Mouse (Mus musculus): ENCODE data around the gene Vps13d. TPM values are rescaled to one million over a fixed set of nuclear protein-coding genes. Genes with fewer than 3 reads are reported as not detected.

Gene Vps13d
- polyA plus RNA-seq, 1 experiment from 2014 or later = 7.8 TPM

DNA sequence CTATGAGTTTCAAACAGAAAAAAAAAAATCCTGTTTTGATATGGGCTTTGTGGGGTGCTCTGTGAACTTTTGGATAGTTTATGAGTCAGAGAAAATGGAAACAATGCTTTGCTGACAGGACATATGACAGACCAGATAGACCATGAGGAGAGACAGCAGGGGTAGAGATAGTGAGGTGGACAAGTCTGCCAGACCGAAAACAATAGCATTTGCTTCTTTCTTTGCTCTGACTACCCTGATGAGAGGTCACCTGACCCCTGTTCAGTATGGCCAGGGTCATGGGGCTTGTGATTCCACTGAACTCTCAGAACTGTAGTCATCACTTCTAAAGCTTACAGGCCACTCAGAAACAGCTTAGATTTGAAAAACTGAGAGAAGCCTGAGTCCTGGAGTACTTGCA is 217.7 kb downstream of the Vps13d start:
- WGBS = 76% methylated on average over 1 of the region's 1 CpGs

DNA sequence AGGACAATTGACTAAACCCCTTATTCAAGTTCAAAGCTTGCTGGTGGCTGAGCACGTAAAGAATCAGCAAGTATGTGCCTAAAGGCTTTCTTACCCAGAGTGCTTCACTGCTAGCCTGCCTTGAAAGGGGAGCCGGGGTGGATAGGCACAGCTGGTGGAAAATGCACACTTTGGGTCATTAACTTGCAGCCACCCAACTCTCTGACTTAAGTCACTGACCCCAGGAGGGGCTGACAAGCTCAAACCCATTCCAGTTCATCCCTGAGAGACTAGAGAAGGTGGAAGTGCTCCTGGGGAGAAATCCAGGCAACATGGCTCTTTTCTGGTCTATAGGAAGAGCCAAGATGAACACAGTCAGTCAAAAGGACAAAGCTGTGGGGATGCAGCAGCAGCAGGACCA is 219.3 kb downstream of the Vps13d start:
- Histone ChIP-seq H3K27ac (replicated peaks) (no peak overlapping the region), H3K4me1 (no peaks in the 10 kb centered on the region), H3K4me2 (no peak overlapping the region), H3K9ac (replicated peaks) (no peak overlapping the region), H3K27me3 (replicated peaks) (no peaks in the 10 kb centered on the region), H3K36me3 (0 out of 2 replicates have a peak, but pooled peaks cover 8% of the 10 kb centered on the region), H3K4me3 (replicated peaks) (no peak overlapping the region), H3K9me3 (replicated peaks) (no peaks in the 10 kb centered on the region)
- 27% methylated on average over 2 of the region's 2 CpGs for WGBS
- no peak for ATAC-seq (ENCODE audit: low FRiP score)

More for the DNA sequence above, 217.7 kb downstream of the Vps13d start:
- Histone ChIP-seq H3K4me2 (no peak overlapping the region), H3K4me1 (no peaks in the 10 kb centered on the region), H3K36me3 (peaks cover 11% of the 10 kb centered on the region; the same call in 1 of the 2 replicates), H3K27me3 (replicated peaks) (no peaks in the 10 kb centered on the region), H3K9me3 (replicated peaks) (no peaks in the 10 kb centered on the region), H3K9ac (replicated peaks) (no peak overlapping the region), H3K27ac (replicated peaks) (no peak overlapping the region), H3K4me3 (replicated peaks) (no peak overlapping the region)
- no peak for ATAC-seq (ENCODE audit: low FRiP score)

DNA sequence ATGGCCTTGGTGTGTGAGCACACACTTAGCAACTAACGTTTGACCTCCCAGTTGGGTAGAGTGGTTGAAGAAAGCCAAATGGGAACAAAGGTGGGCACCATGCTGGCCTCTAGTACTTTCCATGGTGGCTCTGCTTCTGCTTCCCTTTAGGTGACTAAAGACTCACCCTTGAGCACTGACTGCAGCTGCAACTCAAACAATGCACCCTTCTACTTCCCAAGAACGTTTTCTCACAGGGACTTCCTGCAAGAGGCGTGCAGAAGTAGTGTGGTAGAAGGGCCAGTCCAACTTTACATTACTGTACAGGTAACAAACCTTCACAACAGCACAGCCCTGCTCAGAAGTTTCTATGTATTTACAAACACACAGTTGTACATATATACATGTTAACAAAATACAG is 220.3 kb downstream of the Vps13d start:
- ATAC-seq (ENCODE audit: low FRiP score) = no peak
- H3K27me3 ChIP-seq (replicated peaks) = no peaks in the 10 kb centered on the region
- no peak overlapping the region for H3K27ac ChIP-seq (replicated peaks)
- H3K4me2 ChIP-seq = no peak overlapping the region
- no peaks in the 10 kb centered on the region for H3K4me1 ChIP-seq
- peaks cover 14% of the 10 kb centered on the region; the same call in 1 of the 2 replicates for H3K36me3 ChIP-seq
- H3K9me3 ChIP-seq (replicated peaks) = no peaks in the 10 kb centered on the region
- H3K4me3 ChIP-seq (replicated peaks) = no peak overlapping the region
- whole genome bisulfite sequencing = 84% methylated on average over 3 of the region's 3 CpGs
- H3K9ac ChIP-seq (replicated peaks) = no peak overlapping the region

DNA sequence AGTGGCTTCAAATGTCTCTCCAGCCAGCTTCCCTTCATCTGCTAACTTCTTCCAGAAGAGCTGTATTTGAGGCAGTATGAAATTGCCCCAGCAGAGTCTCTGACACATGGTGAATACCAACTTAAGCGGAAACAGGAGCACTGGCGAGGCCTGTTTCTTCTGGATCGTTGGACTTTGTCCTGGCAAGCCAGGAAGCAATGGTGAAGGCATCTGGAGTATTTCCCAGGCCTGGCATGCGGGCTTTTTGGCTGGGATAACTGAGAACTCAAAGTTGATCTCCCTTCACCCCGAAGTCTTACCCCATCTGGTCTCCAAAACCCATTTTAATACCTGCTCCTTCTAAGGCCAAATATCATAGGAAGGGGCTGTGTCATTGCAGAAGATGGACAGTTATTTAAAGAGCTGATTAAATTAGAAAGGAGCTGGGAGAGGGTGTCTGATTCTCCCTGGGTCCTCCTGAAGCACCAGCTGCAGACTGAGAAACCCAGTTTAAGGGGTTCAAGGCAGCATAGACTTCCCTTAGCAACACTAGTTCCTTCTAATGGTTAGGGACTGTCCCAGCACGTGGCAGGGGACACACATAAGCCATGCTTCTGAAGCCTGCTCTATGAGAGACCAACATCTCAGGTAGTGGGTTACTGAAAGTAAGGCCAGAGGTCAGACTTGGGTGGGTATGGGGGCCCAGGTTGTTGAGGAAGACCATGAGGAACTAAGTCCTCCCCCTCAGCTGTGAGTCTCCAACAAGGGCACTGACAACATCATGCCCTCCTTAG is 221.7 kb downstream of the Vps13d start:
- ATAC-seq (ENCODE audit: low FRiP score) = no peak
- Histone ChIP-seq H3K4me1 (no peaks in the 10 kb centered on the region), H3K4me2 (no peak overlapping the region), H3K27me3 (replicated peaks) (no peaks in the 10 kb centered on the region), H3K9me3 (replicated peaks) (no peaks in the 10 kb centered on the region), H3K4me3 (replicated peaks) (no peak overlapping the region), H3K9ac (replicated peaks) (no peak overlapping the region), H3K27ac (replicated peaks) (no peak overlapping the region), H3K36me3 (peaks cover 14% of the 10 kb centered on the region; the same call in 1 of the 2 replicates)
- 84% methylated on average over 6 of the region's 6 CpGs for WGBS

DNA sequence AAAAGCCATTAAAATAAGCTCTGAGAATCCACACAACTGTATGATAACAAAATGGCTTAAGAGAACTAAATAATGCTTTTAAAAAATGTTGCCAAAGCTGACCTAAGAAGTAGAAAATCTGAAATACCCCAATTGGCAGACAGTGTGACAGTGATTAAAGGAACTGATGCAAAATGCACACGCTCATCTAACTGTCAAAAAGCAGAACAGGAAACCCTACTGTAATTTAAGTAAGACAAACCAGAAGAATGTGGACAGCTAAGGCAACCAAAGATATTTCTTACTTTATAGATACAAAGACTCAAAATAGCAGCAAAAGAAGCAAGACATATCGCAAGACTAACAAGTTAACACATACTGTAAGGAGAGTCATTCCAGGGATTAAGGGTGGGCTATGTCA is 223.8 kb downstream of the Vps13d start:
- no peak overlapping the region for H3K4me2 ChIP-seq
- no peaks in the 10 kb centered on the region for H3K27me3 ChIP-seq (replicated peaks)
- no peak overlapping the region for H3K9ac ChIP-seq (replicated peaks)
- no peaks in the 10 kb centered on the region for H3K4me1 ChIP-seq
- peaks cover 14% of the 10 kb centered on the region; the same call in 1 of the 2 replicates for H3K36me3 ChIP-seq
- WGBS = 94% methylated on average over 2 of the region's 2 CpGs
- H3K4me3 ChIP-seq (replicated peaks) = no peak overlapping the region
- no peaks in the 10 kb centered on the region for H3K9me3 ChIP-seq (replicated peaks)
- H3K27ac ChIP-seq (replicated peaks) = no peak overlapping the region
- no peak for ATAC-seq (ENCODE audit: low FRiP score)

DNA sequence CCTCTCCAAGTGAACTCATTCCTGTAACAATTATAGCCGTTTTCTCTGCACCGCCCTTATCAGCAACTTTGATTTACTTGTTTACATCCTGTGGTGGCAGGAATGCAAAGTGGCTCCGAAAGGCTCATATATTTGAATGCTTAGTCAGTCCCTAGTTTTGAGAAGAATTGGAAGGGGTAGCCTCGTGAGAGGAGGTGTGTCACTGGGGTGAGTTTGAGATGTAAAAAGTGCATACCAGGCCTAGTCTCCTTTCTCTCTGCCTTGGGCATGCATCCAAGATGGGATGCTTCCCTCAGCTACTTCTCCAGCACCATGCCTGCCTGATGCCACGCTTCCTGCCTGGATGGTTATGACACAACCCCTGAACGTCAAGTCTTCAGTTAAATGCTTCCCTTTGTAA is 225.8 kb downstream of the Vps13d start:
- H3K4me2 ChIP-seq = no peak overlapping the region
- H3K27ac ChIP-seq (replicated peaks) = no peak overlapping the region
- H3K9me3 ChIP-seq (replicated peaks) = no peaks in the 10 kb centered on the region
- no peak overlapping the region for H3K9ac ChIP-seq (replicated peaks)
- ATAC-seq (ENCODE audit: low FRiP score) = no peak
- WGBS = 61% methylated on average over 6 of the region's 6 CpGs
- peaks cover 11% of the 10 kb centered on the region; the same call in 1 of the 2 replicates for H3K36me3 ChIP-seq
- H3K4me3 ChIP-seq (replicated peaks) = no peak overlapping the region
- no peaks in the 10 kb centered on the region for H3K27me3 ChIP-seq (replicated peaks)
- no peaks in the 10 kb centered on the region for H3K4me1 ChIP-seq

DNA sequence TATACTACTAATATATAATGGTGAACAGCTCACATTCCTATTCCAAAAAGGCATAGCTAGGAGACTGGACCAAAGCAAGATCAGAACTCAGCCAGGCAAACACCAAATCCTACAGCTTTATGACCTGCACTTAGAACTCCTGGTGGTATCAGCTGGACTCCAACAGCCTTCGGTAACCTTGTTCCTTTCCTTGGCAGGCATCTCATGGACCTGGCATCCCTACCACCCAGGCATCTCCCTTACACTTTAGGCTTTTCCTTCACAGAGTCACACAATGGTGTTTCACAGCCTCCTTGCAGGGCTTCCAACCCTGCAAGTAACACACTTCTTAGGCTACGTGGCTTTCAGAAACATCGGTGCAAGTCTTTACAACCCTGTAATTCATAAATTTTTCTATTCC is 226.4 kb downstream of the Vps13d start:
- Histone ChIP-seq H3K36me3 (peaks cover 11% of the 10 kb centered on the region; the same call in 1 of the 2 replicates), H3K27me3 (replicated peaks) (no peaks in the 10 kb centered on the region), H3K27ac (replicated peaks) (no peak overlapping the region), H3K4me2 (no peak overlapping the region), H3K9me3 (replicated peaks) (no peaks in the 10 kb centered on the region), H3K4me3 (replicated peaks) (no peak overlapping the region), H3K4me1 (no peaks in the 10 kb centered on the region), H3K9ac (replicated peaks) (no peak overlapping the region)
- WGBS = 93% methylated on average over 3 of the region's 3 CpGs
- no peak for ATAC-seq (ENCODE audit: low FRiP score)

DNA sequence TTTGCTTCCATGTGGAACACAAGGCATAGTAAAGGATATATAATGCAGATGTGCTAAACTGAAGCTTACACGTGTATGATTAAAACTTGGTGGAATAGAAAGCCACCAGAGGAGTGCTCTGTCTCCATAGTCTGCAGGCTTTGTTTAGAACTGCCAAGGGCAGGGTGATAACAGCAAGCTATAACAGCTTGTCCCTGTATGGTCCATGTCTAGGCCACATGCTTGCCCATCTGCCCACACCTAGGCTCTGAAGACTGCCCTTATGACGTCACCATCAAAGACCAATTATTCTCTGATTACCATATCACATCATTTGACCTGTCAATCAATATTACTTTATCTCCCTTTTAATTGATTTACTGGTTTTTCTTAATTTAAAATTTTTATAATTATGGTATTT is 229.6 kb downstream of the Vps13d start:
- Histone ChIP-seq H3K4me3 (replicated peaks) (no peak overlapping the region), H3K9me3 (replicated peaks) (no peaks in the 10 kb centered on the region), H3K4me1 (no peaks in the 10 kb centered on the region), H3K36me3 (peaks cover 6% of the 10 kb centered on the region; the same call in 1 of the 2 replicates), H3K9ac (replicated peaks) (no peak overlapping the region), H3K27me3 (replicated peaks) (no peaks in the 10 kb centered on the region), H3K27ac (replicated peaks) (no peak overlapping the region), H3K4me2 (no peak overlapping the region)
- 79% methylated on average over 2 of the region's 2 CpGs for WGBS
- no peak for ATAC-seq (ENCODE audit: low FRiP score)

DNA sequence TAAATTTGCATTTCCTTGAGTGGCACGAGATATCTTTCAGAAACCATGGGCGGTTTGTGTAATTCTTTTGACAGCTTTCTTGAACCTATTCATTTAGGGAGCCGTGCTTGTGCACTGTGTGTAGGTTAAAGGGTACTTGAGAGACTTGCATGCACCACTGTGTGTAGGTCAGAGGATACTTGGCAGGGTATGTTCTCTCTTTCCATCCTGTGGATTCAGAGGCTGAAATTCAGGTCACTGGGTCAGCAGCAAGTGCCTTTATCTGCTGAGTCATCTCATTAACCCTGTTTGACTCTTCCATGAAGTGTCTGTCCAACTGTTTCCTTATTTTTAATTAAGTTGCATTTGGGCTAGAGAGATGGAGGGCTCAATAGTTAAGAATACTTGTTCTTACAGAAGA is 233.1 kb downstream of the Vps13d start:
- Histone ChIP-seq H3K36me3 (no peaks in the 10 kb centered on the region), H3K9me3 (replicated peaks) (no peaks in the 10 kb centered on the region), H3K27ac (replicated peaks) (no peak overlapping the region), H3K4me1 (no peaks in the 10 kb centered on the region), H3K9ac (replicated peaks) (no peak overlapping the region), H3K4me3 (replicated peaks) (no peak overlapping the region), H3K27me3 (replicated peaks) (no peaks in the 10 kb centered on the region), H3K4me2 (no peak overlapping the region)
- 92% methylated on average over 3 of the region's 3 CpGs for WGBS
- ATAC-seq (ENCODE audit: low FRiP score) = no peak

DNA sequence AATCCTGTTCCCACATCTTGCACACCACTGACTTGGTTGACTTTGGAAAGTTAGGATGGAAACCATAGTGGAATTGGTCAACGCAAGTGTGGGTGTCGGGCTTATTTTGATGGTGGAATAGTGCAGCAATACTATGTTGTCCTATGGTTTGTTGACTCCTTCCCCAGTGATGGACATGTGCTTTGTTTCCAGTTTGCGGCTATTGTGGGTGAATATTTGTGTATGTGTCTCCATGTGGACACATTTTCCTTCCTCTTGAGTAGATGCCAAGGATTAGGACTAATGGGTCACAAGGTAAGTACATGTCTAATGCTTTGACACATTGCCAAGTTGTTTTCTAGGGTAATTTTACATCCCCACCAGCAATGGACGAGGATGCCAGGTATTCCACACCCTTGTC is 233.6 kb downstream of the Vps13d start:
- no peak overlapping the region for H3K4me2 ChIP-seq
- no peaks in the 10 kb centered on the region for H3K9me3 ChIP-seq (replicated peaks)
- H3K4me1 ChIP-seq = no peaks in the 10 kb centered on the region
- no peak overlapping the region for H3K9ac ChIP-seq (replicated peaks)
- no peak overlapping the region for H3K4me3 ChIP-seq (replicated peaks)
- no peak for ATAC-seq (ENCODE audit: low FRiP score)
- no peaks in the 10 kb centered on the region for H3K36me3 ChIP-seq
- H3K27me3 ChIP-seq (replicated peaks) = no peaks in the 10 kb centered on the region
- 91% methylated on average over 4 of the region's 4 CpGs for WGBS
- H3K27ac ChIP-seq (replicated peaks) = no peak overlapping the region

DNA sequence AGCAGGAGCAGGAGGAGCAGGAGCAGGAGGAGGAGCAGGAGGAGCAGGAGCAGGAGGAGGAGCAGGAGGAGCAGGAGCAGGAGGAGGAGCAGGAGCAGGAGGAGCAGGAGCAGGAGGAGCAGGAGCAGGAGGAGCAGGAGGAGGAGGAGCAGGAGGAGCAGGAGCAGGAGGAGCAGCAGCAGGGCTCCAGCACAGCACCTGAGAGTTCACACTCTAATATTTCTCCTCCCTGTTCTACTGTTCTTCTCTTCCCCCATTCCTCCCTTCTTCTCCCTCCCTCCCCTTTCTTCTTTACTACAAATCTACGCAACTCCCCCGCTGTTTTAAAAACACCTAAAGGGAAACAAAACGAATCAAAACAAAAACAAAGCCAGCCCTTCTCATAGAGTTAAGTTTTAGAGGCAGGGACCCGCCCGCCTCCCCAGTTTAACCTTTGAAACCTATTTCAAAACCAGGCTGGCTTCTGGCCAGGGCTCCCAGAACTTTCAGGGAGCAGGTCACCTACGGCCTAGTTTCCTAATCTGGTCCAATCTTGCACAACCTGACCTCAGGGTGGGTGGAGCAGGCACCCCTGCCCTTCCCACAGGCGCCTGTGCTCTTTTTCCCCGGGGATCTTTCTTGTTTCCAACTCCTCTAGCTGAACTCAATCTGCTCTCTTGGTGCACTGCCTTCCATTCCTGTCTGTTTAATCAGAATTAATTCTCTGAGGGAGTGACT is 234.5 kb downstream of the Vps13d start:
- no peak for ATAC-seq (ENCODE audit: low FRiP score)
- Histone ChIP-seq H3K36me3 (no peaks in the 10 kb centered on the region), H3K4me3 (replicated peaks) (no peak overlapping the region), H3K9ac (replicated peaks) (no peak overlapping the region), H3K27me3 (replicated peaks) (no peaks in the 10 kb centered on the region), H3K27ac (replicated peaks) (no peak overlapping the region), H3K4me1 (no peaks in the 10 kb centered on the region), H3K9me3 (replicated peaks) (no peaks in the 10 kb centered on the region), H3K4me2 (no peak overlapping the region)
- WGBS = 65% methylated on average over 8 of the region's 8 CpGs

DNA sequence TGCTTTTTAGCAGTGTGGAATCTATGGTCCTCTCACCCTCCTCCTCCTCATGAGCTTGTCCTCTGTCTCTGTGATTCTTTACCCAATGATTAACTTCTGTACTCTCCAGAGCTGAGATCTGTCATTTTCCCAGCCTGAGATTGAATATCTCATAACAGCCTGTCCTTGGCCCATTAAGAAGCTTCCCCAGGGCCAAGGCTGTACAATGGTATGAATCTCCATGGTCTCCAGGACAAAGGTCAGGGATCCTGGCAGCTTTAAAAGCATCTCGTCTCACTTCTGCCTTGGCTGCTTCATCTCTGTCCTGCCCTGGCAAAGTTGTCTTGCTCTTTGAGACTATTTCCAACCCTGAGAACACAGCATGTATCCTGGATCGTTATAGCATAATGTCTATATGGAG is 237.1 kb downstream of the Vps13d start:
- H3K36me3 ChIP-seq = no peaks in the 10 kb centered on the region
- H3K9ac ChIP-seq (replicated peaks) = no peak overlapping the region
- no peaks in the 10 kb centered on the region for H3K4me1 ChIP-seq
- 78% methylated on average over 2 of the region's 2 CpGs for WGBS
- no peak overlapping the region for H3K4me3 ChIP-seq (replicated peaks)
- H3K9me3 ChIP-seq (replicated peaks) = no peaks in the 10 kb centered on the region
- no peaks in the 10 kb centered on the region for H3K27me3 ChIP-seq (replicated peaks)
- no peak for ATAC-seq (ENCODE audit: low FRiP score)
- H3K27ac ChIP-seq (replicated peaks) = no peak overlapping the region
- no peak overlapping the region for H3K4me2 ChIP-seq

Measured in neural tube, embryonic 15.5 days (tissue).